Mouse (Mus musculus): ENCODE measurements around the gene Ctdsp1. TPM values are rescaled to one million over a fixed set of nuclear protein-coding genes. Genes with fewer than 3 reads are reported as not detected.

Gene Ctdsp1
- polyA plus RNA-seq (2017; shearing (Covaris generic)) = 5.1 TPM

DNA sequence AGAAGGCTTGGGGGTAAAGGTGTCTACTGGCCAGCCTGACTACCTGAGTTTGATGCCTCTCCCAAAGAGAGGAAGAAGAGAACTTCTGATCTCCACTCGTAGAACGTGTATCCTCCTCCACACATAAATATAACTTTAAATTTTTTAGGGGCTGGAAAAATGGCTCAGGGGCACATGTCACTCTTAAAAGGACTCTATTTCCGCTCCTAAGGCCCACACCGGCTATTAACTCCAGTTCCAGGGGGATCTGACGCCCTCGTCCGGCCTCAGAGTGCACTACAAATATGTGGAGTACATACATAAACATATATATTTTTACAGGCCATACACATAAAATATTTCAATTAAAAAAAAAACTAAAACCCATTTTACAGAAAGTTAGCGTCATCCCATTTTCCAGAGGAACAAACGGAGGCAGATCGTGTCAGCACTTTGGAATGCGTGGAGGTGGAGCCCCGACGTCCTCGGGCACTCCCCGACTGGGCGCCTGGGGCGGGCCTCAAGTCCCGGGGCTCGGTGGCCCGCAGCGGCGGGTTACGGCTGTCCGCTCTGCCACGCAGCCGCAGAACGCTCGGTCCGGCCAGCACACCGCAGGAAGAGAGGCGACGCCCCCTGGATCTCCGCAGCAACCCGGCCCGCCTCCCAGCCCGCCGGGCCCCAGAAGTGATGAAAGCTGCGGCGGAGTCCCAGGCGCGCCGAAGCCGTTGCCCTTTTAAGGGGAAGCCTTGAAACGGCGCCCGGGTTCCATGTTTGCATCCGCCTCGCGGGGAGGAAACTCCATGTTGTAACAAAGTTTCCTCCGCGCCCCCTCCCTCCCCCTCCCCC, at the start of gene Ctdsp1:
TSS of gene Ctdsp1 (plus strand) at position 586 of the 825 bp plus-strand sequence.

DNA sequence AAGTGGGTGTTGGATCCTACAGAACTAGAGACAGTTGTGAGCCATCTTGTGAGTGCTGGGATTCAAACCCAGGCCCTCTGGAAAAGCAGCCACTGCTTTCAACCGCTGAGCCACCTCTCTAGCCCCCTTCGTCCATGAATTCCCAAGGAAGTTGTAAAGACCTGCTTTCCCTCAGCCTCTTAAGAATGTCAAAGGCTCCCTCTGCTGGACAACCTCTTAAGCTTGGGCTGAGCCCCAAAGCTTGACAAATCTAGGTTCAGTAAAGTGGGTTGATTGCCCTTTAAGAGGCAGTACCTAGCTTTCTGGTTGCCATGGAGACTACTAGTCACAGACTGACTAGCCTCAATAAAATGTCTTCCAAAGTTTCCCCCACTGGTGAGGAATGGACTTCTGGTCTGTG, 29.5 kb upstream of the Ctdsp1 start, which contains the start of gene Catip:
TSS of gene Catip (plus strand) at position 297 of the 400 bp plus-strand sequence.

GRCm38 (mm10) chr1:74374980-74375379, 16.3 kb upstream of the Ctdsp1 start, which contains the start of gene Slc11a1:
Gene Slc11a1, plus strand, starts transcription at chr1:74375195.

GRCm38 (mm10) chr1:74408589-74409504, 17.5 kb downstream of the Ctdsp1 start, which contains the start of gene Vil1:
Gene Vil1, plus strand, starts transcription at chr1:74409376.

Other genes starting within 250 kb of the Ctdsp1 start
- gene Cxcr2, start 237.5 kb upstream of the Ctdsp1 start, polyA plus RNA-seq (2017; shearing (Covaris generic)) = 0.07 TPM
- gene Cxcr1, start 196.9 kb upstream of the Ctdsp1 start, polyA plus RNA-seq (2017; shearing (Covaris generic)) = not detected
- 1,046 TPM for gene Arpc2, start 155.4 kb upstream of the Ctdsp1 start, polyA plus RNA-seq (2017; shearing (Covaris generic))
- 0.17 TPM for gene Gpbar1, start 113.0 kb upstream of the Ctdsp1 start, polyA plus RNA-seq (2017; shearing (Covaris generic))
- 242 TPM for gene Aamp, start 106.8 kb upstream of the Ctdsp1 start, polyA plus RNA-seq (2017; shearing (Covaris generic))
- 63.7 TPM for gene Pnkd, start 106.6 kb upstream of the Ctdsp1 start, polyA plus RNA-seq (2017; shearing (Covaris generic))
- 12.8 TPM for gene Tmbim1, start 85.9 kb upstream of the Ctdsp1 start, polyA plus RNA-seq (2017; shearing (Covaris generic))
- gene Catip, start 29.4 kb upstream of the Ctdsp1 start, polyA plus RNA-seq (2017; shearing (Covaris generic)) = not detected
- gene Slc11a1, start 16.3 kb upstream of the Ctdsp1 start, polyA plus RNA-seq (2017; shearing (Covaris generic)) = 1.7 TPM
- gene Vil1, start 17.9 kb downstream of the Ctdsp1 start, polyA plus RNA-seq (2017; shearing (Covaris generic)) = 0.17 TPM
- 33.4 TPM for gene Cnot9, start 114.5 kb downstream of the Ctdsp1 start, polyA plus RNA-seq (2017; shearing (Covaris generic))
- 0.12 TPM for gene Plcd4, start 151.4 kb downstream of the Ctdsp1 start, polyA plus RNA-seq (2017; shearing (Covaris generic))
- gene Usp37, start 152.8 kb downstream of the Ctdsp1 start, polyA plus RNA-seq (2017; shearing (Covaris generic)) = 14.4 TPM
- gene Zfp142, start 196.7 kb downstream of the Ctdsp1 start, polyA plus RNA-seq (2017; shearing (Covaris generic)) = 20.0 TPM
- gene Bcs1l, start 196.8 kb downstream of the Ctdsp1 start, polyA plus RNA-seq (2017; shearing (Covaris generic)) = 13.3 TPM
- 27.3 TPM for gene Rnf25, start 209.9 kb downstream of the Ctdsp1 start, polyA plus RNA-seq (2017; shearing (Covaris generic))
- not detected for gene Stk36, start 209.9 kb downstream of the Ctdsp1 start, polyA plus RNA-seq (2017; shearing (Covaris generic))

Measured in CD4-positive, CD25-positive, alpha-beta regulatory T cell (primary cell).